Mouse (Mus musculus): ENCODE data around the gene Tmc8. TPM values are rescaled to one million over a fixed set of nuclear protein-coding genes. Genes with fewer than 3 reads are reported as not detected.
A peak's percentile ranks its signal among the peaks of the same experiment; 100 is the strongest.
"Not testable (repeated sequence)": the region's sequence is repeated elsewhere in the genome, so short reads cannot be mapped to it uniquely, and the experiment has no call there.

Tmc8 gene
- total RNA-seq, 2 experiments from 2014 or later: 3.1 to 3.3 TPM

DNA sequence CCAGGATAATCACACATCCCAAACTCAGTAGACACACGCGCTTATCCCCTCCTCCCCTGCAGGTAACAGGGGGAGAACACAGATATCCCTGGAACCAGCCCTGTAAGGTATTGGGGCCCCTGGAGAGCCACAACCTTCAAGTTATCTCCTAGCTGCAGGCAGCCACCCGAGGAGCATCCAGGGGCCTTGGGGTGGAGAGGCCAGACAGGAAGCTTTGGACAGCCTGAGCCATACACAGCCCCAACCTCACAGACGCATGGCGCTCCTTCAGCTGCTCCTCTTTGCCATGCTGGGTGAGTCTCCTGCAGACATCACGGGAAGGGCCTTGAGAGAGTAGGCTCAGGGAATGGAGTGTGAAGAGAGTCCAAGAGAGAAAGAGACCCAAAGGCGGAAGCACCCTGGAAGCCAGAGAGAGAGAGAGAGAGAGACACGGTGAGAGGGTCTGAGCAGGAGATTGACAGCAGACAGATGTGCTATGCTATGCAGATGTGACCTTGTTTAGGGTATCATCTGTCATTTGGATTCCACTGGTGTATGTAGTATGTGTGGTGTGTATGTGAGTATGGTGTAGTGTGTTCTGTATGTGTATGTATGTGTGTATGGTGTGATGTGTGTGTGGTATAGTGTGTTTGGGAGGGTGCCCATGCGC is 15.8 kb downstream of the Tmc8 start, which contains the start of gene 6030468B19Rik:
6030468B19Rik (plus strand) TSS at position 150 of the 649 bp plus-strand sequence.
- DNase-seq: no peak

DNA sequence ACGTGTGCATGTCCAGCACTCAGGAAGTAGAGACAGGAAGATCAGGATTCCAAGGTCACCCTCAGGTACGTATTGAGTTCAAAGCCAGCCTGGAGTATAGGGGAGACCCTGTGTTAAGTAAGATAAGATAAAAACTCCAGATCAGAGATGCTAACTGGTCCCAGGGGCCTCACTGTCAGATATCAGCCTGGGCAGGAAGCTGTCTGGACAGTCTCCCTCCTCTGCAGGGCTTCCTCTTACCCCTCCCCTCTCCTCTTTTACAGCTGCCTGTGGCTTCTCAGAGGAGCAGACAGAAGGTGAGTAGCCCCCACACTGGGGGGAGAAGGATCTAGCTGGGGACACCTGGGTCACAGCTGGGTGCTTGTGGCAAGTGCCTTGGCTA is 16.3 kb downstream of the Tmc8 start:
- DNase-seq: no peak

DNA sequence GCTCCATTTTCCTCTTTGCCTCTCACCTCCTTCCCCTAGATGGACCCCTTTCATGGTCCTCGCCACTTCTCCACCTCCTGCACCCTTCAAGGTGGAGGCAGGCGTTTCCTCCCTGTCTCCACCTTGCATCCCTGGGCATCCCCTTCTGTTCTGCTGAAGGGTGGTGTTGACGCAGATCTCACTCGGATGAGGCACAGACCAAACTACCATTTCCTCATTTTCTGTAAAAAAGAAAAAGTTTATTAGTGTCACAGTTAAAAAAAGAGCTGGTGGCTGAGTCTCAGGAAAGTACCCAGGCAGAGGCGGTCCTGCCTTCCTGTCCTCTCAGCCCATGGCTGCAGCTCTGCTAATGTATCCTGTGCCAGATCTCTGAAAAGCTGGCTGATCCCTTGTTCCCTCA is 17.3 kb downstream of the Tmc8 start:
- no peak for DNase-seq

DNA sequence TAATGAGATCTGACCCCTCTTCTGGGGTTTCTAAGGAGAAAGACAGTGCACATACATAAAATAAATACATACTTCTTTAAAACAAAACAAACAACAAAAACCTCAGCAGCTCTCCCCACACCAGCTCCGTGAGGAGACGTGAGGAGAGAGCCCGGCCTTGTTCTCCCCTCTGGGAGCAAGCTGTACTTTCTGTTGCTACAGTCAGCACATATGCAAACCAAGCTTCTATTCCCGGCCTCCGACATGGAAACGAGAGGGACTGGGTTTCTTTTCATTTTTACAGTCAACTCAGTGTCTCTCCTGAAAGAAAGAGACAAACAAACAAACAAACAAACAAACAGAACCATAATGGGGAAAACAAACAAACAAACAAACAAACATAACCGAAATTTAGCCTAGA is 18.2 kb downstream of the Tmc8 start:
- DNase-seq: no peak

DNA sequence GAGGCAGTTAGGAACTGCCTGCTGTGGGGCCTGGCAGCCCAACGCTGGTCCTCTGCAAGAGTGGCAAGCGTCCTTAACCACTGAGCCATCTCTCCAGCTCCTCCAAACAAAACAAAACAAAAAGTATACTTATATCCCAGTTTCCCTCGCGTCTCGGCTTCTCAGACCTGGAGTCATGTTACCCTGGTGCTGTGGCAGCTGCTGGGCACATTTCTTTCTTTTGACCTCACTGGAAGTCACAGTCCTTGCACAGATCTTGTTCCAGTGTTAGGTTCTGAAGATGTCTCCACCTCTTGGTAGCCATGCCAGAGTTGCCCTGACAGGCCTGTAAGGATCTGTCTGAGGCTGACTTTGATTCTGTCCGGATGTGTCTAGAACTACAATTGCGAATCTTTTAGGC is 19.8 kb downstream of the Tmc8 start:
- no peak for DNase-seq

DNA sequence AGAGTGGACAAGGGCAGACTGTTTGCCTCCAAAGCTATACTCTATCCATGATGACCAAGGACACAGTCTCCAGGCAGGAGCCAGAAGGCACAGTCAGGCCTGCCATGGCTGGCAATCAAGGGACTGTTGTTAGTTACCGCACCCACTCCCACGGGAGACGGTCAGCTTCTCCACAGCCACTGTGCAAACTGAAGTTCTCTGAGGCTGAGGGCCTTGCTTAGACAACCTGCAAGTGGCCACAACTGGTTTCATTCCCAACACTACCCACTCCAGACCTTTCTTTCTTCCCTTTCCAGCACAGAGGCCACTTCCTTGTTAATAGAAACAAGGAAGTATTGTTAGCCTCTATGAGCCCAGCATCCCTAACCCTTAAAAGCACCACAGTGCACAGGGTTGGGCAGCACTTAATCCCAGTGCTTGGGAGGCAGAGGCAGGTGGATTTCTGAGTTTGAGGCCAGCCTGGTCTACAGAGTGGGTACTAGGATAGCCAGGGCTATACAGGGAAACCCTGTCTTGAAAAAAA is 21.4 kb downstream of the Tmc8 start:
- no peak for DNase-seq

DNA sequence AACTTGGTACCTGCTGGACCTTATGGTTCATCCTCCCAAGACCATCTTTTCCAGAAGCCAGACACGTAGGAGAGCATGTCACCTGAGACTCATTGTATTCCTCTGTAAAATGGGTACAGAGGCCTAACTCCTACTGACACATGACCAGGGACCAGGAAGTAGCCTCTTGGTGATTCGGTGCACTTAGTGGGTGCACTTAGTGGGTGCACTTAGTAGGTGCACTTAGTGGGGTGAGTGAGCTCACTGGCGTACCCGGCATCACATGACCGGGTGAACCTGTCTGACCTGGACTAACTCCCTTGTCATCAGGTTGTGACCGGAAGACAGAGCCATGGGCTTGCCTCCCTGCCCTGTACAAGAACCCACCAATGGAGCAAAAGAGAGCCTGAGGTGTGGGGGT is 24.9 kb downstream of the Tmc8 start:
- DNase-seq: no peak

DNA sequence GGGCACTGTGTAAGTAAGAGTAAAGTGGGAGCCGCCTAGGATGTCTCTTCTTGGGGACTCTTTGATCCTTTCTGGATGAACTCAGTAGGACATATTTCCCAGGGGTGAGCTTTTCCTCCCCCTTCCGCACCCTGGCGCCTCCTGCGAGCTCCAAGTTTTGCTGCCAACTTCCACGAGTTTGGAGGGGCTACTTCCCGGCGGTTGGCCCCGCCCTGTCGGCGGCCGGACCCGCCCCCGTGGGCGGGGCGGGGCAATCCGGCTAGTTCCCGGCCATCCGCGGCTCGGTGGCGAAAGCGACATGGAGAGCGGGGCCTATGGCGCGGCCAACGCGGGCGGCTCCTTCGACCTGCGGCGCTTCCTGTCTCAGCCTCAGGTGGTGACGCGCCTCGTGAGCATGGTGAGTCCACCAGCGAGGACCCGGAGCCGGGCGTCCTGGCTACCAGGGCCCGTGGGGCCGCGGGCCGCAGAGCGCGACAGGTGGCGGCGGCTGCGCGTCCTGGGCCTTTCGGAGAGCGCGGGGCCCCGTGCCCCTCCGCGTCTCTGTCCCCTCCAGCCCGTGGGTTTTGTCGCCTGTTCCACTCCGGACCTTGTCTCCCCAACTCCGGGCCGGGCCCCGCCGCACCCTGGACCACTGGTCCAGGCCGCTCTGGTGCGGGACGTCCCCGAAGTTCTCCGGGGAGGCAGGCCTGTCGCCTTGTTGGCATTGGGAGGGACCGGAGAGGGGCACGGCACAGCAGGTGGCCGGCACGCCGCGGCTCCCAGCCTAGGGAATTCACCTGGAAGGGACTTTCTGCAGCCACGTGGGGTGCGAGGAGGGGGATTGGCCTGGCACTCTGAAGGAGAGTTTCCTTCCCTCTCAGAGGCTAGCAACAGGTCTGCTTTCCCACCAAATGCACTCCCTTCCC is 27.8 kb downstream of the Tmc8 start, which contains the start of the genes Gm20708 and Syngr2:
Gm20708 (plus strand) TSS at position 262 of the 905 bp plus-strand sequence.
Syngr2 (plus strand) TSS at position 262 of the 905 bp plus-strand sequence.
- DNase-seq: peak; percentile 81

DNA sequence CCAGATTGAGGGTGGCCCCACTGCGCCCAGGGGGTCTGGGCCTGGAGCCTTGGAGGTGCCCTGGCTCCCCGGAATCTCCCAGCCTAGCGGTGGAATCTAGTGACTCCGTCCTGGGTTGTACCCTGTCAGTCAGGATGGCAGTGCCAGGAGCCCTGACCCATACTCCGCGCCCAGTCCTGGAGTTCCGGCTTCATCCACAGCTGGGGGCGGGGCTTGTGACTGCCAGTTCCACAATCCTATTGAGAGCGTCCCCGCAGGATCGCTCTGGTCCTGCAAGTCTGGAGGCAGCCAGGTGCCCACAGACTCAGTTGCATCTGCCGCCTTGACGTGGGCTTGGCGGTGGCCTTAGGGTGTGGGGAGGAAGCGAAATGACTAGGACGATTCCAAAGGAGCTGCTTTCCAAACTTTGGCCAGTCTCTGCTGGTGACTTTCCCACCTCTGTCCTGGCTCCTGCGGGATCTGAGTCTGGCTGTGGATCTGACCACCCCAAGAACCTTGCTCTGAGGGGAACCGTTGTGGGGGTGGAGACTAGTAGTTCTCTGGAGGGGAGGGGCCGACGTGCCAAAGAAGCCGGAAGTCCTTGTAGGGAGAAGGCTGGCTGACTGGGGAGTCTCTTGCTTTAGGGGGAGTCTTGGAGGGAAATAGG is 28.6 kb downstream of the Tmc8 start:
- DNase-seq: peak; percentile 90

DNA sequence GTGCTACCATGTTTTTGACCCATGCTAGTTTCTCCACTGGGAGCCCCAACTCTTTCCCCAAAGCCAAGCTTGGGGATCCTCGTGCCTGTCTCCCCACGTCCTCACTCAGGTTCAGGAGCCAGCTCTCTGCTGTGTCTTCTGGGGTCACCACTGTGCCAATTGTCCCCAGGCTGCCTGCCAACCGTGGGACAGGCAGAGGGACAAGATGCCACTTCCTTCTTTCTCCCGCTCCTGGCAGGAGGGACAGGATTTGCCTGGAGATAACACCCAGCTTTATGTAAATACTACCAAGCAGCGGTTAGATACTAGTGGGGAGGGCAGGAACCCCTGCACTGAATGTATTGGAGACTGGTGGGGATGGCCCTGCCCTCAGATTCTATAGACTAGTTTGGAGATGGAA is 32.0 kb downstream of the Tmc8 start:
- DNase-seq: no peak

DNA sequence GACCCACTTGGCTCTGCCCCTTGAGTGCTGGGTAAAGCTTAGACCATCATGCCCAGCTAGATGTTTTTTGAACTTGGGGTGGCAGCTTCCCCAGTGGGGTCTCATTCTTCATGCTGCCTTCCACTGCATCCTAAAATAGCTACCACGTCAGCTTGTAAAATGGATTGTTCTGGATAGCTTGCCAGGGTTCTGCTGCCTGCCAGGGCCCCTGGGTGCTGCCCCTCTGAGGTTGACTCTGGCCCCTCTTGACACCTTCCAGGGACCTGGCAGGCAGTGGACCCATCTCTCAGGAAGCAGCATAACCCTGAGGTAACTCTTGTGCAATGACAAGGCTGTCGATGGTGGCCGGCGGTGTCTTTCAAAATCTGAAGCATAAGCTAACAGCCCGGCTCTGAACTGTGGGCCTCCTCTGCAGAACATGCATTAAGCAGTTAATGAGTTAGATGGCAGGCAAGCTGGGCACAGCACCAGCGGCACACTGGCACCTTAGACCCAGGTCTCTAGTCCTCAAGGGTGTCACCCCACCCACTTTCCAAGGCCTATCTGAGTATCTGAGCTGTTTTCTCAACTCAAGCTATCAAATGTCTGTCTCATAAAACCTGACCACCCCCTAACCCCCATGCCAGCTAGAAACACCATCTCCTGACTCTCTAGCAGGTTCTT is 33.0 kb downstream of the Tmc8 start:
- no peak for DNase-seq

DNA sequence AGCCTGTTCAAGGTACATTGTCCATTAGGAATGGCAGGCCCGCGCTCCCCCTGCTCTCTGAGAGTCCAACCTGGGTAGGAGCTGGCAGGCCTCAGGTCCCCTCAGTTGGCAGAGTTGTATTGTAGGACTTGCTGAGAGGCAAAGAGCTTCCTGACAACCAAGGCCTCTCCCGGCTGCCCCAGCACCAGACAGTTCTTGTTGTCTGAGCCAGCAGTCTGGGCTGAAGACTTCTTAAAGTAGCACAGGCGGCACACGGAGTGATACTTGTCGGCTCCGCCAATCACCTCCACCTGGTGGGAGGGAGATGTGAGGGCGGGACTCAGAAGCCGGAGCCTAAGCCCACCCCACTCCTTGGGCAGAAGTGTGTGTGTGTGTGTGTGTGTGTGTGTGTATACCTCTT is 34.0 kb downstream of the Tmc8 start:
- not testable (repeated sequence) for DNase-seq

DNA sequence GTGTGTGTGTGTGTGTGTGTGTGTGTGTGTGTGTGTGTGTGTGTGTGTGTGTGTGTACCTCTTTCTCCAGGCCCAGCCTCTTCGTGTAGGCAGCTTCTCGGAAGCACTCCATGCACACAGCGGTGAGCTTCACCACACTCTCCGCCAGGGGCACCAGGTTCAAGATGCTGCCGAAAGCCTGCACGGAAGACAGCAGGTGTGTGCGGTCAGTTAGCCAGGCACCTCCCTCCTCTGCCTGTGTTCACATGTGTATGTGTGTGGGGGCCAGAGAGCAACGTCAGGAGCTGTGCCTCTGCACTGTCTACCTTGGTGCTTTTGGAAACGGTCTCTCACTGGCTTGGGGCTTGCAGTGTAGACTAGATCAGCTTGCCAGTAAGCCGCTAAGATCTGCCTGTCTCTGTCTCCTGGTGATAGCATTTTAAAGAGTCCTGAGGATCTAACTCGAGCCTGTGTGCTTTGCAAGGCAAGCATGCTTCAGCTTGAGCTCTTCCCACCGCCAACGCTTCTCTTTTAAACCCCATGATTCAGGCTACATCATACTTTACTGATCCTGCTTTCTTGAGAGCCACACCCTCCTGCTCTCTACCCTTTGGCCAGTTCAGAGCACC is 34.6 kb downstream of the Tmc8 start:
- no peak for DNase-seq

DNA sequence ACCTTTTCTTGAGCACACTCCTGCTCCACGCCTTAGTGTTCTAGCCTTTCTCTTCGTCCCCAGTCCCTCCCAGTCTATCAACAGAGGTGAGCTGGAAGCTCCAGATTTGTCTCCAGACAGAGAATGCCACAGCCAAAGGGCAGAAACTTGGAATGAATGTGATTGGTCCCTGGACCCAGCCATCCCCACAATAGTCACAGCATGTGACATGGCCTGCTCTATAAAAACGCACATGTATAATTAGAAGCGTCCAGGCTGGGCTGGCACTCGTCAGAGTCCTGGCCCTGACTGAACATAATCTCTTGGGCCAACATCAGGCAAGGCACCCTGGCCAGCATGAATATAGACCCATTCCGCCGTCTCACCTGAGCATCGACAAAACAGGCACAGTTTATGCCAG is 37.2 kb downstream of the Tmc8 start:
- peak; percentile 72 for DNase-seq

DNA sequence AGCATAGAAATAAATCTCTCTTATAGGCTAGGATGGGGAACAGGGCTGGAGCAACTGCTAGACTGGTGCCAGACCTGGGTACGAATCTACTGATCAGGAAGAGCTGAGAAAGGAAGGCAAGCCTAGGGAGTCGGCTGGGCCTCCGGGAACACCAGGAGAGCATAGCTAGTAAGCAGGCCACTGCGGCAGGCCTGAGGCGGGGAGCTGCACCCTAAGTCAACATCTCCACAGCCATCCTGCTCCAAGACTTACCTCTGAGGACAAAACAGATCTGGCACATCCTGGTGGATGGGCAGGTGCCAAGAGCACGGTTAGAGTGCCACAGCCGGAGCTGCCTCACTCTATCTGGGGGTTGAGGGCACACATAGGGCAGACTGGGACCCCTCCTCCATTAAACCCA is 38.3 kb downstream of the Tmc8 start:
- no peak for DNase-seq

DNA sequence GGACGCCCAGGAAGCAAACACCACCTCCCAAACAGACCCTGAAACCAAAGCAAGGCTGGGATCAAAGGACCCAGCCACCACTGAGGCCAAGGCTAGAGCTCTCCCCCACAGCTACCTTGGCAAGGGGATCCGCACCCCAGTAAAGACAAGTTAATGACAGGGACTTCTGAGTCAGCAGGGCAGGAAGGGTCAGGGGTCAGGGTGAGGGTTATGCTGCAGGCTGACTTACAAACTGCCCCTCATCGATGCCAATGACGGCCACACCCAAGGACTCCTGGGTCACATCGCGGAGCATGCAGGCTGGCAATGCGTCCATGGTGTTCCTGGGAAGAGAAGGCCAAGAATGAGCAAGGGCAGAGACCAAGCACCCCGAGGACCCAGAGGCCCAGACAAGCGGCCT is 40.0 kb downstream of the Tmc8 start:
- DNase-seq: no peak

DNA sequence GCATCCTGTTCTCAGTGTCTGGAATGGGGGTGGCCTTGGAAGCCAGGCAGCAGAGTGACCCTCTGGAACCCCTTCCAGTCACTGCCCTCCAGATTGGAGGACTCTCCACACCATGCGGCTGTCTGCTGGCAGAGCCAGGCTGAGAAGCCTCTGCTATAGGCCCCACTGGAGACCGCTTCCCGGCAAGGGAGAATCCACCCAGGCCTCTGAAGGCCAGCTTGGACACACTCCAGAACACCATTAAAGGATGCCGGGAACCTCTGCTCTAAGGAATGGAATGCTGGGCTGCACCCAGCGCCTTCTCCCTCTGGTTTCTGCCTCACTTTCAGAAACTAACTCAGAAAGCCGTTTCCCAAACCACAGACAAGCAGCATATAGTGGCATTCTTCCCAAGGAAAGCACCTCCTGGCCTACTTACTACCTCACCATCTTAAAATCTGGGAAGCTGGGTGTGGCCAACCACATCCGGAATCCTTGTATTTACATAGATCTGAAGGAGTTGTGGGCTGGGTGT is 40.9 kb downstream of the Tmc8 start:
- DNase-seq: peak; percentile 60

DNA sequence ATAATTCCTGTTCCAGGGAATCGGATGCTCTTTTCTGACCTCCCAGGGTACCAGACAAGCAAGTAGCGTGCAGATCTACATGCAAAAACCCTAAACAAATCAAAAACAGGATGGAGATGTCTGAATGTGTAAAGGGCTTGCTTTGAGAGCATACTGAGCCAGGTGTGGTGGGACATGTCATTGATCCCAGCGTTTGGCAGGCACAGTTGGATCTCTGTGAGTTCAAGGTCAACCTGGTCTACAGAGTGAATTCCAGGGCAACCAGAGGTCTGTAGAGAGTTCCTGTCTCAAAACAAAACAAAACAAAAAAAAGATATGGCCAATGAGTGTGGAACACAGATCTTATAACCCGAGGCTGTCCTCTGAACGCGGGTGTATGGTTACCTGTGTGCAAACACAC is 41.5 kb downstream of the Tmc8 start:
- no peak for DNase-seq

DNA sequence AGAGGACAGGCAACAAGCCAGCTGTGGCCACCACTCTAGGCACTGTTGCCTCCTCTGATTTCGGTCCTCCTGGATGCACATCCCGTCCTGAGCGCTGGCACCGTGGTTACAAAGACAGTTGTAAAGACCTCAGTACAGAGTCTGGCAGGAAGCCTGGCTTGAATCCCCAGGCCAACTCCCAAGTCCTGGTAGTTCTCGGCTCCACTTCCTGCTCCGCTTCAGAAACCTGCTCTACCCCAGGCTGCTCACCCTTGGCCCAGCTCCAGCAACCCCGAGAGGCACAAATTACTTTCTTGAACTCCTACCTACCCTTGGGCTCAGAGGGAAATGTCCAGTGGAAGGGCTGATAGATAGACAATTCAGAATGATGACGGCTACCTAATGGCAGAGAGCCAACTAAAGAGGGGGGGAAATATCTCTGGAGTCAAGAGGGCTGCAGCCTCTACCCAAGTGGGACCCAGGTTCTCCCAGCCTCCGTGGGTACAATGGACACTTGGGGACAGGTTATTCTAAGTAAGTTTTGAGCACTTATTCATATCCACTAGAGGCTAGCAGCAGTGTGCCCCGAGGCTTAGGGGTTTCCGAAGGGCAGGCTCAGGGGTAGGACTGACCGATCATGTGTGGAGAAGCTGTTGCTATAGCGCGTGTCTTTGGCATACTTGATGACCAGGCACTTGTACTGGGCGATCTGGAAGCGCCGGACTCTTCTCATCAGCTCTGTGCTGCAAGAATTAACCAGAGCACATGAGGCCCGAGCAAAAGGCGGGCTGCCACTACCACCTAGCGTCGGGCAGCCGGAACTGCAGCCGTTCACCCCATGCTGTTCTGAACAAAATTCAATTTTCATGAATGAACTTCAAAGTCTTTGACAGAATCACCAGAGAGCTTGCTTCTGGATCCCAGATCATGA is 42.4 kb downstream of the Tmc8 start:
- DNase-seq: peak; percentile 89

DNA sequence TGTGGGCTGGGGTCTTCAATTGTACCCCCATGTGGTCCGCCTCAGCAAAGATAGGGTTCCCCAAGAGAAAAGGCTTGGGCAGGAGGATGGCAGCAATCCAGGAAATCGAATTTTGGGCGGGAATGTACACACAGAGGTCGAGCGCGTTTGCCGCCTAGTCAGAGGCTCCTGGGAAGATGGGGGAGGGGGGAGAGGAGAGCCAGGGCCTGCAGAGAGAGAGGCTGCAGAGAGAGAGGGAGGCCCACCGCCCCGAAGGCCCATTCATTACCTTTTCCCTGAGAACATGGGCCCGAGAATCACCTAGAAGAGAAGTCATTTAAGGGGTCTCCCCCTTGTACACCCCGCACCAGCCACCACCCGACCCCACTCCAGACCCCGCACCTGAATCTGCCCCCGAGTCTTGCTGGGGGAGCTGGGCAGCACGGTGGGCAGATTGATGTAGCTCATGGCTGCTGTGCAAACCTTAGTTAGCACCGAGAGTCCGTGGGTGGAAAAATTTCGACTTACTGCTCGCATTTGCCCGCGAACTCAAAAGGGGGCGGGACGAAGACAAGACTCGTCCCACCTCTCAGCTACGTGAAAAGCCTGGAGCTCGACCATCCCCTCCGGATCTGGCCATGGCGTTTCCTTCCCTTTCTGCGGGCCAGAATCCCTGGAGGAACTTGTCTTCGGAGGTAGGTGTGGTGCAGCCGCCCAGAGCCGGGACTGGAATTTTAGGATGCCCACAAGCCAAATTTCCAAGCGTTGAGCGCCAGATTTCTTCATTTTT is 43.6 kb downstream of the Tmc8 start, which contains the start of the genes Afmid and Tk1:
Afmid (plus strand) TSS at position 592 of the 769 bp plus-strand sequence.
Tk1 (minus strand) TSS at position 760 of the 769 bp plus-strand sequence.
- DNase-seq: peak; percentile 83

Data from heart, postnatal 4 days (tissue).